Mouse (Mus musculus): ENCODE results near the gene Irs3. TPM values are rescaled to one million over a fixed set of nuclear protein-coding genes. Genes with fewer than 3 reads are reported as not detected.

The Irs3 gene
- total and polyA plus RNA-seq, 2 experiments from 2014 or later = 0.36 to 1.4 TPM

GRCm38 (mm10) chr5:137649251-137649650 lies 3.7 kb upstream of the Irs3 start:
- peaks cover 7% of the 10 kb centered on the region; the same call in 1 of the 2 replicates for H3K36me3 ChIP-seq (ENCODE audit: insufficient read depth, low read length)
- no peak for ATAC-seq
- WGBS = 26% methylated on average over 4 of the region's 4 CpGs
- DNase-seq (ENCODE audit: low spot score) = no peak
- H3K4me3 ChIP-seq (ENCODE audit: low read length) = no peak overlapping the region
- peaks cover 5% of the 10 kb centered on the region; the same call in 1 of the 2 replicates for H3K4me1 ChIP-seq (ENCODE audit: insufficient read depth, low read length)
- no peak overlapping the region for H3K9ac ChIP-seq (replicated peaks; ENCODE audit: low read length)
- H3K27ac ChIP-seq = peak overlapping the region; percentile 11; the same call in 1 of the 2 replicates
- H3K27me3 ChIP-seq (ENCODE audit: insufficient read depth, low read length) = peaks cover 17% of the 10 kb centered on the region
- no peak for TF ChIP-seq CTCF (IDR thresholded peaks at IDR 0.05; ENCODE audit: low read depth)
- no peak overlapping the region for H3K4me2 ChIP-seq (ENCODE audit: low read depth, low read length)
- no peaks in the 10 kb centered on the region for H3K9me3 ChIP-seq (ENCODE audit: low read length)

GRCm38 (mm10) chr5:137647827-137648601 lies 2.5 kb upstream of the Irs3 start:
- Histone ChIP-seq H3K36me3 (ENCODE audit: insufficient read depth, low read length) (peaks cover 7% of the 10 kb centered on the region; the same call in 1 of the 2 replicates), H3K9me3 (ENCODE audit: low read length) (no peaks in the 10 kb centered on the region), H3K4me2 (ENCODE audit: low read depth, low read length) (no peak overlapping the region), H3K27me3 (ENCODE audit: insufficient read depth, low read length) (peaks cover 17% of the 10 kb centered on the region), H3K4me3 (ENCODE audit: low read length) (no peak overlapping the region), H3K9ac (replicated peaks; ENCODE audit: low read length) (no peak overlapping the region), H3K4me1 (ENCODE audit: insufficient read depth, low read length) (peaks cover 5% of the 10 kb centered on the region; the same call in 1 of the 2 replicates), H3K27ac (no peak overlapping the region; the same call in 1 of the 2 replicates)
- 75% methylated on average over 9 of the region's 9 CpGs for WGBS
- no peak for TF ChIP-seq CTCF (IDR thresholded peaks at IDR 0.05; ENCODE audit: low read depth)
- DNase-seq (ENCODE audit: low spot score) = peak; percentile 61
- ATAC-seq = peak; percentile 63; the same call in 1 of the 2 replicates

- H3K4me2 ChIP-seq (ENCODE audit: low read depth, low read length) = peak overlapping the region; percentile 43
- no peak overlapping the region for H3K9ac ChIP-seq (replicated peaks; ENCODE audit: low read length)
- peaks cover 5% of the 10 kb centered on the region; the same call in 1 of the 2 replicates for H3K4me1 ChIP-seq (ENCODE audit: insufficient read depth, low read length)
- ATAC-seq (no peak), DNase-seq (ENCODE audit: low spot score) (peak; percentile 28)
- H3K4me3 ChIP-seq (ENCODE audit: low read length) = peak overlapping the region; percentile 18; the same call in 1 of the 2 replicates
- no peak for TF ChIP-seq CTCF (IDR thresholded peaks at IDR 0.05; ENCODE audit: low read depth)
- 4% methylated on average over 44 of the region's 44 CpGs for WGBS
- no peaks in the 10 kb centered on the region for H3K9me3 ChIP-seq (ENCODE audit: low read length)
- peaks cover 17% of the 10 kb centered on the region for H3K27me3 ChIP-seq (ENCODE audit: insufficient read depth, low read length)
- H3K36me3 ChIP-seq (ENCODE audit: insufficient read depth, low read length) = peaks cover 4% of the 10 kb centered on the region; the same call in 1 of the 2 replicates
- H3K27ac ChIP-seq = no peak overlapping the region
Observed at GRCm38 (mm10) chr5:137645091-137645651, 343 bp downstream of the Irs3 start.

GRCm38 (mm10) chr5:137644484-137644883 lies 1.0 kb downstream of the Irs3 start:
- H3K27ac ChIP-seq = no peak overlapping the region
- TF ChIP-seq CTCF (IDR thresholded peaks at IDR 0.05; ENCODE audit: low read depth) = no peak
- H3K27me3 ChIP-seq (ENCODE audit: insufficient read depth, low read length) = peaks cover 17% of the 10 kb centered on the region
- WGBS = 39% methylated on average over 19 of the region's 19 CpGs
- no peak for ATAC-seq
- H3K36me3 ChIP-seq (ENCODE audit: insufficient read depth, low read length) = peaks cover 11% of the 10 kb centered on the region; the same call in 1 of the 2 replicates
- no peak for DNase-seq (ENCODE audit: low spot score)
- H3K9ac ChIP-seq (replicated peaks; ENCODE audit: low read length) = no peak overlapping the region
- peak overlapping the region; percentile 43; the same call in 1 of the 2 replicates for H3K4me2 ChIP-seq (ENCODE audit: low read depth, low read length)
- H3K9me3 ChIP-seq (ENCODE audit: low read length) = no peaks in the 10 kb centered on the region
- H3K4me1 ChIP-seq (ENCODE audit: insufficient read depth, low read length) = peaks cover 5% of the 10 kb centered on the region; the same call in 1 of the 2 replicates
- H3K4me3 ChIP-seq (ENCODE audit: low read length) = no peak overlapping the region

- H3K4me2 ChIP-seq (ENCODE audit: low read depth, low read length) = no peak overlapping the region
- H3K36me3 ChIP-seq (ENCODE audit: insufficient read depth, low read length) = peaks cover 18% of the 10 kb centered on the region; the same call in 1 of the 2 replicates
- no peak overlapping the region for H3K4me3 ChIP-seq (ENCODE audit: low read length)
- 47% methylated on average over 4 of the region's 4 CpGs for WGBS
- DNase-seq (ENCODE audit: low spot score) (no peak), ATAC-seq (no peak)
- H3K27ac ChIP-seq = no peak overlapping the region
- no peak for TF ChIP-seq CTCF (IDR thresholded peaks at IDR 0.05; ENCODE audit: low read depth)
- H3K9me3 ChIP-seq (ENCODE audit: low read length) = no peaks in the 10 kb centered on the region
- H3K27me3 ChIP-seq (ENCODE audit: insufficient read depth, low read length) = peaks cover 17% of the 10 kb centered on the region
- peaks cover 5% of the 10 kb centered on the region; the same call in 1 of the 2 replicates for H3K4me1 ChIP-seq (ENCODE audit: insufficient read depth, low read length)
- no peak overlapping the region for H3K9ac ChIP-seq (replicated peaks; ENCODE audit: low read length)
Observed at GRCm38 (mm10) chr5:137642886-137643285, 2.6 kb downstream of the Irs3 start.

- Histone ChIP-seq H3K36me3 (ENCODE audit: insufficient read depth, low read length) (peaks cover 33% of the 10 kb centered on the region; the same call in 1 of the 2 replicates), H3K9ac (replicated peaks; ENCODE audit: low read length) (no peak within 1 kb of the TSS), H3K4me1 (ENCODE audit: insufficient read depth, low read length) (peaks cover 5% of the 10 kb centered on the region; the same call in 1 of the 2 replicates), H3K27me3 (ENCODE audit: insufficient read depth, low read length) (peaks cover 13% of the 10 kb centered on the region), H3K4me2 (ENCODE audit: low read depth, low read length) (no peak within 1 kb of the TSS), H3K9me3 (ENCODE audit: low read length) (no peaks in the 10 kb centered on the region), H3K27ac (no peak within 1 kb of the TSS), H3K4me3 (ENCODE audit: low read length) (no peak within 1 kb of the TSS)
- WGBS = 88% methylated on average over 19 of the region's 19 CpGs
- peak; percentile 42 for TF ChIP-seq CTCF (IDR thresholded peaks at IDR 0.05; ENCODE audit: low read depth)
- no peak for ATAC-seq
- no peak for DNase-seq (ENCODE audit: low spot score)
Observed at GRCm38 (mm10) chr5:137641054-137641453, 4.5 kb downstream of the Irs3 start, which contains the start of gene Sap25. Gene Sap25, plus strand, starts transcription at chr5:137641334.

Measured in hindbrain, postnatal 0 days (tissue).